Mouse (Mus musculus) erythroblast, embryonic 14.5 days (primary cell): Measurements from ENCODE around the gene Kiss1. TPM values are rescaled to one million over a fixed set of nuclear protein-coding genes. Genes with fewer than 3 reads are reported as not detected.

ENCODE experiments used
- H3K27me3 ChIP-seq: 2 replicates; pipeline ENCODE4 v1.6.1; 2012; ENCODE audit warnings: inconsistent platforms; ENCODE audit not compliant: control insufficient read depth
- H3K36me3 ChIP-seq: 2 replicates; pipeline ENCODE4 v1.6.1; 2012; ENCODE audit warnings: mild to moderate bottlenecking, inconsistent platforms; ENCODE audit not compliant: control insufficient read depth
- H3K4me1 ChIP-seq: 2 replicates; pipeline ENCODE4 v1.6.1; 2012; ENCODE audit warnings: inconsistent platforms; ENCODE audit not compliant: control insufficient read depth
- H3K4me3 ChIP-seq: replicated peaks from 2 replicates; pipeline ENCODE3; 2012; ENCODE audit warnings: moderate library complexity, mild to moderate bottlenecking, inconsistent platforms
- H3K9me3 ChIP-seq: 2 replicates; pipeline ENCODE4 v1.6.1; 2012; ENCODE audit warnings: low read length, inconsistent platforms, mixed read lengths; ENCODE audit not compliant: control insufficient read depth
- GATA1 ChIP-seq: IDR thresholded peaks from 2 replicates; pipeline ENCODE4 v1.6.1; 2012; ENCODE audit warnings: low read length, inconsistent platforms, mixed read lengths
- TAL1 ChIP-seq: IDR thresholded peaks from 3 replicates; pipeline ENCODE4 v1.6.1; 2012; ENCODE audit warnings: low read length, inconsistent platforms, mixed read lengths
- polyA plus RNA-seq: library from polyadenylated mRNA; stranded (reverse); fragments of >175 nt; gene quantifications from 2 replicates; pipeline ENCODE4 v1.2.3, GENCODE M21; 2012

Gene Kiss1
- polyA plus RNA-seq, 1 experiment = not detected

- H3K4me3 ChIP-seq = no peak overlapping the region
- no peaks in the 10 kb centered on the region; the same call in 1 of the 2 replicates for H3K27me3 ChIP-seq
- no peaks in the 10 kb centered on the region; the same call in 1 of the 2 replicates for H3K4me1 ChIP-seq
- H3K36me3 ChIP-seq = no peaks in the 10 kb centered on the region
- H3K9me3 ChIP-seq = no peaks in the 10 kb centered on the region
- TF ChIP-seq TAL1 (no peak), GATA1 (no peak)
Observed at GRCm38 (mm10) chr1:133311240-133311639, 10.4 kb upstream of the Kiss1 start.

- Histone ChIP-seq H3K9me3 (no peaks in the 10 kb centered on the region), H3K4me3 (no peak overlapping the region), H3K36me3 (no peaks in the 10 kb centered on the region), H3K4me1 (no peaks in the 10 kb centered on the region; the same call in 1 of the 2 replicates), H3K27me3 (no peaks in the 10 kb centered on the region; the same call in 1 of the 2 replicates)
- no peak for TF ChIP-seq TAL1
- no peak for TF ChIP-seq GATA1
Observed at GRCm38 (mm10) chr1:133311946-133312345, 9.7 kb upstream of the Kiss1 start.

GRCm38 (mm10) chr1:133314364-133314763, 7.3 kb upstream of the Kiss1 start:
- H3K4me3 ChIP-seq = no peak overlapping the region
- H3K9me3 ChIP-seq = peaks cover 12% of the 10 kb centered on the region
- no peaks in the 10 kb centered on the region; the same call in 1 of the 2 replicates for H3K4me1 ChIP-seq
- TF ChIP-seq TAL1 (no peak), GATA1 (no peak)
- H3K36me3 ChIP-seq = no peaks in the 10 kb centered on the region
- H3K27me3 ChIP-seq = no peaks in the 10 kb centered on the region; the same call in 1 of the 2 replicates

DNA sequence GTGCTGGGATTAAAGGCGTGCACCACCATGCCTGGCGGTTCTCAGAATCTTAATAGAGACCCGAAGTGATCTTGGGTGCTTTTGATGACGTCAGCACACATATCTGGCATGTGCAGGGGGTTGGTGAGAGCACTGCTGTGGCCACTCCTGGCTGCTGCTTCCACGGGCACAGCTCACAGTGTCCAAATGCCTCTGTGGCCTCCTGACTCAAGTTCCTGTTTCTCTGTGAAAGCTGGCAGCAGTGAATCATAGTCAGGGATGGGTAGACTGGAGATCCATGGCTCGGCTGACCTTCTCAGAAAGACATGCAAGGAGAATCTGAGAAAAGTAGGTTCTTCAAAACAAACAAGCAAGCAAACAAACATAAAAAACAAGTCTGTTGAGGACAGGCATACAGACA, 5.9 kb upstream of the Kiss1 start:
- Histone ChIP-seq H3K4me1 (no peaks in the 10 kb centered on the region; the same call in 1 of the 2 replicates), H3K9me3 (peaks cover 18% of the 10 kb centered on the region), H3K4me3 (no peak overlapping the region), H3K27me3 (no peaks in the 10 kb centered on the region; the same call in 1 of the 2 replicates), H3K36me3 (no peaks in the 10 kb centered on the region; the same call in 1 of the 2 replicates)
- TF ChIP-seq GATA1 (no peak), TAL1 (no peak)

DNA sequence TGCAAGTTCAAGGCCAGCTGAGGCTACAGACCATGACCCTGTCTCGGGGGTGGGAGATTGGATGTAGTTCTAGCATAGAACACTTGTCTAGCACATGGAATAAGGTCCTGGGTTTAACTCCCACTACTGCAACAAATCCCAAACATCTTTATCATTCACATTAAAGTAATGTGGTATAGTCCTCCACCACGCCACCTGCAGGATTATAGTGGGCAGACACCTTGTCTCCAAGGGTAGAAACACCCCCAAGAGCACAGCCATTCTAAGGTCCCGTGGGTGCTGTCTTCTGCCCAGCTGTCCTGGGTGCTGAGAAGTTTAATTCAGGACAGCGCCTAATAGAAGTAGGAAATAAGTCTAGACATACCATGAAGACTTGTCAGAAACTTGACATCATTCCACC, 5.1 kb upstream of the Kiss1 start:
- Histone ChIP-seq H3K4me1 (no peaks in the 10 kb centered on the region; the same call in 1 of the 2 replicates), H3K4me3 (no peak overlapping the region), H3K27me3 (no peaks in the 10 kb centered on the region; the same call in 1 of the 2 replicates), H3K9me3 (peaks cover 18% of the 10 kb centered on the region), H3K36me3 (no peaks in the 10 kb centered on the region; the same call in 1 of the 2 replicates)
- TF ChIP-seq TAL1 (no peak), GATA1 (no peak)

DNA sequence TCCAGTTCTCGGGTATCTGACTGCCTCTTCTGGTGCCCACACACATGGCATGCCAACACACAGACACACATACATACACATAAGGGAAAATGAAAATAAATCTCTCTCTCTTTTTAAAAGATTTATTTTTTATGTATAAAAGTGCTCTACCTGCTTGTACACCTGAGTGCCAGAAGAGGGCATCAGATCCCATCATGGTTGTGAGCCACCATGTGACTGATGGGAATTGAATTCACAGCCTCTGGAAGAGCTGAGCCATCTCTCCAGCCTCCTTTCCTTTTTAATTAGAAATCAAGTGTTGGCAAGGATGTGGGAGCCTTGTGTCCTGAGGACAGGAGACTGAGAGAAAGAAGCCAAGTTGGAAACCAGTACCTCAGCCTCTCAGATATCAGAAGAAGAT, 4.5 kb upstream of the Kiss1 start:
- TF ChIP-seq GATA1 (no peak), TAL1 (no peak)
- Histone ChIP-seq H3K27me3 (no peaks in the 10 kb centered on the region; the same call in 1 of the 2 replicates), H3K4me3 (no peak overlapping the region), H3K4me1 (no peaks in the 10 kb centered on the region), H3K36me3 (no peaks in the 10 kb centered on the region; the same call in 1 of the 2 replicates), H3K9me3 (peaks cover 18% of the 10 kb centered on the region)

DNA sequence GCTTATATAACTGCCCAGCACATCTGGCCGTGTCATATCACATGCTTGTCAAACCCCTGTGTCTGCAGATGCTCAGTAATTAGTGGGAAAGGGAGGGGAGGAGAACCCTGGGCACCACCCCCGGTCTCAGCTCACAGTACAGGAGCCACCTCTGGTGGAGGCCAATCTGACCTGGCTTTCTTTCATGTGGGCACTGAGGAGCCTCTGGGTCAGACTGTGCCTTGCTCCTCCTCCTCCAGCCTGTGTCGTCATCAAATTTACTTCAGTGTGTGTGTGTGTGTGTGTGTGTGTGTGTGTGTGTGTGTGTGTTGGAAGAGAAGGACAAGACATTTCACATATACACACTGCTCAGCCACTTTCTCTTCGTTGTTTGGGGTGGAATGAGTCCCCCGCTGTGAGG, 1.7 kb downstream of the Kiss1 start:
- Histone ChIP-seq H3K27me3 (peaks cover 4% of the 10 kb centered on the region), H3K4me1 (no peaks in the 10 kb centered on the region), H3K4me3 (no peak overlapping the region), H3K36me3 (no peaks in the 10 kb centered on the region; the same call in 1 of the 2 replicates), H3K9me3 (peaks cover 15% of the 10 kb centered on the region)
- TF ChIP-seq TAL1 (no peak), GATA1 (no peak)

DNA sequence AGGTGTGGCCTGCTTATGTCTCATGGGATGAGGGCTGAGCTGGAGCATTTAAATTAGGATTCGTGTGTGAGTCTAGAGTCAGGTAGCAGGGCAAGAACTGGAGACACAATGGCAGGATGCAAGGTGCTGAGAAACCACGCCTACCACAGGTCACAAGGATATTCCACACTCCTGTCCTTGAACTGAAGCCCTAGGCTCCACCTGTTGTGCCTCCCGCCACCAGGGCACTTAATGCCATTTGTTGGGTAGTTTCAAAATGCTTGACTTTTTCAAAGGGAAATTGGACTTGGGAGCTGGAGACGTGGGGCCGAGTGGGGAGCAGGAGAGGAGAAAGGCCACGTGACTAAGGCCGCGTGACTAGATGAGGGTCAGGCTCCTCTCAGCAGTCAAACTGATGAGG, 4.3 kb downstream of the Kiss1 start:
- Histone ChIP-seq H3K4me1 (no peaks in the 10 kb centered on the region), H3K4me3 (no peak overlapping the region), H3K9me3 (no peaks in the 10 kb centered on the region), H3K36me3 (no peaks in the 10 kb centered on the region), H3K27me3 (peaks cover 23% of the 10 kb centered on the region)
- TF ChIP-seq GATA1 = no peak
- no peak for TF ChIP-seq TAL1

- Histone ChIP-seq H3K27me3 (peaks cover 27% of the 10 kb centered on the region), H3K4me1 (no peaks in the 10 kb centered on the region), H3K36me3 (no peaks in the 10 kb centered on the region), H3K4me3 (no peak overlapping the region), H3K9me3 (no peaks in the 10 kb centered on the region)
- no peak for TF ChIP-seq GATA1
- TF ChIP-seq TAL1 = no peak
Observed at GRCm38 (mm10) chr1:133327094-133327493, 5.4 kb downstream of the Kiss1 start.
